Mouse (Mus musculus): ENCODE data around the gene Gstm2.
"Not testable (repeated sequence)": the region's sequence is repeated elsewhere in the genome, so short reads cannot be mapped to it uniquely, and the experiment has no call there.

Gene Gstm2

GRCm38 (mm10) chr3:107995974-107996373 lies 9.7 kb upstream of the Gstm2 start:
- not testable (repeated sequence) for DNase-seq

- not testable (repeated sequence) for DNase-seq
Observed at GRCm38 (mm10) chr3:107985141-107985540, 1.1 kb downstream of the Gstm2 start.

DNA sequence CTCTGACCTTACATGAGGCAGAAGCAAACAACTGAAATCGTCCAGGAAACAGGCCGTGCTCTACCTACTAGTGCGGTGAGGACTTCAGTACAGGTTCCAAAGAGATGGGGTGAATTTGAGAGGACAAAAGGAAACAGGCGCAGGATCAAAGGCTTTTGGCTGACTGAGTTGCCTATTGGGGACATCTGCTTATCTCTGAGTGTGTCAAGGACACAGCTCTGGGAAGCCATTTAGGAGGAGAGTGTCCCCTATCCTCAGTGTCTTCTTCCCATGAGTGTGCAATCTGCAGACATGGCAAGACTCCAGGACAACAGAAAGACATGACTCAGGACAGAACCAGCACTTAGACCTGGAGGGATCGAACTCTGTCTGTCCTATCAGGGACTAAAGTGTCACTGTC lies 1.8 kb downstream of the Gstm2 start:
- no peak for DNase-seq

GRCm38 (mm10) chr3:107983771-107984170 lies 2.5 kb downstream of the Gstm2 start:
- DNase-seq: no peak

DNA sequence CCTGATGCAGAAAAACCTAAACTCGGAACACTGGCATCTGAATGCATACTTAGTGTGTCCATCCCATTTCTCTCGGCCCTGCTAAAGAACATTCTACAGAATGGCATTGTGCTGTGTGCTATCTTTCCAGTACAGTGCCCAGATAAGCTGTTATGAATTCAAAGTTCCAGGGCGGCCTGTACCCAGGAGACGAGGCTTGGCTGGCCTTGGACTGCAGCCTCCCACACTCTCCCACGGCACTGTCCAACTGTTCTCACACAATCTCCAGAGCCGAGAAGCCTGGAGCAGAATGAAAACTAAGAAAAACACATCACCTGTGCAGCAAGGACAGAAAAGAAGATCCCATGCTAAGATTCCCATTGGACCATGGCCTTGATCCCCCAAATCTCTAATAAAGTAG lies 3.5 kb downstream of the Gstm2 start:
- DNase-seq: no peak

- no peak for DNase-seq
Observed at GRCm38 (mm10) chr3:107981261-107981660, 5.0 kb downstream of the Gstm2 start.

- DNase-seq: no peak
Observed at GRCm38 (mm10) chr3:107977691-107978090, 8.6 kb downstream of the Gstm2 start.

DNA sequence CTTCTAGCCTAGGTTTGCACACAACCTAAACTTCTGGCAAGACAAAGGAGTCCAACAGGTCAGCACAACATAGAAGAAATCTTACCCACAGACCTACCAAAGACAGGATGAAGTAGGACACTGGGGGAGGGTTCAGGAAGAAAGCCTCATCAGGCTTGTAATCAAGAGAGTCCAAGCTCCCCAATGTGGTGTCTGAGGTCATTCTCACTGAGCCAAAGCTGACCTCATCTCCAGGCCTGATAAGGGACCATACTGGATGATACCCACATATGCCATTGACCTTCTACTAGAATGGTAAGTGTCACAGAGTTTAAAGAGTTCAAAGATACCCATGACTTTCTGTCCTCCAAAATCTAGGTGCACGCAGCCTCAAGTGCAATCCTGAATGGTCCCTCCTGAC lies 12.0 kb downstream of the Gstm2 start:
- no peak for DNase-seq

DNA sequence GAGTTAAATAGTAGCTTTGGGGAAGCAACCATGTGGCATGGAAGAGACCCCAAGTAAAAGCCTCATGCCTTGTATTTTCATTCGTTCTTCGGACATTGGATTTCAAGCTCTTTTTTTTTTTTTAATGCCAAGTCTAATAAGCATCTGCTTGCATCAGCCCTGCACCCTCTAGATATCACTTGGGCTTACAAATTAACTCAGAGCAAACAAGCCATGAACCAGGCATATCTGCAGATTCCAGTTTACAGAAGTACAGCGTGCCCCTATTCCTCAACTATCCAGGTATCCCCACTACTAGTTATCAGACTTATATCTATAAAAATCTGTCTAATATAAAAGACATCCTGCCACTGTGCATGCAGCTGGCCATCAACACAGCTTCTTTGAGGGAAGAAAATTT lies 14.2 kb downstream of the Gstm2 start:
- DNase-seq: no peak

- not testable (repeated sequence) for DNase-seq
Observed at GRCm38 (mm10) chr3:107971101-107971500, 15.2 kb downstream of the Gstm2 start.

GRCm38 (mm10) chr3:107968724-107969395 lies 17.4 kb downstream of the Gstm2 start, which contains the start of gene Gstm3:
Gene Gstm3, minus strand, starts transcription at chr3:107969283.
- no peak for DNase-seq

DNA sequence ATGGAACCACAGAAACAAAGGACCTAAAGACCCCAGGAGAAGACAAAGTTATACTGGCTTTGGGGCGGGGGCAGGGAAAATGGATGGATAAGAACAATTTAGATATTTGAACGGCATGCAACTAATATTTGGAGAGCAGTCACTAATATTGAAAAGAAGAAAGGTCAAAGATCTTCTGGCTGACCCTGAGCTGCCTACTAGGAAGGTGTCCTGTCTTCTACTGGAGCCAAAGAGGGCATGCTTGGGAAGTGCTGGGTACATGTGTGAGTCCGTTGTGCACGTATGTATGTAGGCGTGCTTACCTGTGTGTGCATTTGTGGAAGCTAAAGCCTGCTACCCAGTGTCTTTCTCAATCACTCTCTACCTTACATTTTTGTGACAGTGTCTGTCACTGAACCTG lies 19.6 kb downstream of the Gstm2 start:
- no peak for DNase-seq

DNA sequence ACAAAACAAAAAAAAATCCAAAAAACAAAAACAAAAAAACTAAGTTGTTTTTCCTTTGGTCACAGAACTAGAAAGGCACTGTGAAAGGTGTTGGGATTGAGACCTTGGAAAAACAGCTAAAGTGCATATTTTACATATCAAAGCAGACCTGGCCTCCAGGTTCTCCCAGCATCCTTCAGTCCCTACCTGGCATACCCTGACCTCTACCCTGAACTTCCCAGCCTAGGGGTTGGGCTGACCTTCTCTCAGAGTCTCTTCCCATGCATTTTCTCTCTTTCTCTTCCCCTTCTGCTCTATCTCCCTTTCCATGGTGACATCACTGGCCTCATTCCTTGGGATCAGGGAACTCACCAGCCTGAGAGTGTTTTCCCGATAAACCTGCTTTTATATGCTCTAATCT lies 20.7 kb downstream of the Gstm2 start:
- DNase-seq: no peak

DNA sequence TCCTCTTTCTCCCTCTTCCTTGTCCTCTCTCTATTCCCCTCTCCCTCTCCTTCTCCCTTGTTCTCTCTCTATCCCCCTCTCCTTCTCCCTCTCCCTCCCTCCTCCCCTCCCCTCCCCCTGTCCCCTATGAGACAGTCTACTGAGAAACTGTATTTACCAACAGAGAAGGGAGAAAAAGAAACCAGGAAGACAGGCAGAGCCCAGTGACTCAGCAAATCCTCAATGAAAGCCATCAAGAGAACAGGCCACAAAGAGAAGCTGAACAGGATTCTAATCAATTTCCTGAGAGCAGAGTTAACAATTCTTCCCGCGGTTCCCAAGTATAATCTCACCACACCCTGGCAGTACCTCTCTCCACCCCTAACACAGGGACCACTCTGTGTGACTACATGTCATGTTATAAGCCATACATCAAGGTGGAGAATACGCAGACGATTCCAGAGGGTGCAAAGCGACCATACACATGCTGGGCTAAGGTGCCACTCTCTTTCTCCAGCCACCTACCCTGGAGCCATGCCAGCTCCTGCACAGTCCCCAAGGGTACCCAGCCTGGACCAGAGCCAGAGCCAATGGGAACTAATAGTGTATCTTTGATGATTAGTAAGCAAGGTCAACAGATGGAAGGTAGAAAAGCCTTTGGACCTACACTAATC lies 21.5 kb downstream of the Gstm2 start:
- DNase-seq: no peak

DNA sequence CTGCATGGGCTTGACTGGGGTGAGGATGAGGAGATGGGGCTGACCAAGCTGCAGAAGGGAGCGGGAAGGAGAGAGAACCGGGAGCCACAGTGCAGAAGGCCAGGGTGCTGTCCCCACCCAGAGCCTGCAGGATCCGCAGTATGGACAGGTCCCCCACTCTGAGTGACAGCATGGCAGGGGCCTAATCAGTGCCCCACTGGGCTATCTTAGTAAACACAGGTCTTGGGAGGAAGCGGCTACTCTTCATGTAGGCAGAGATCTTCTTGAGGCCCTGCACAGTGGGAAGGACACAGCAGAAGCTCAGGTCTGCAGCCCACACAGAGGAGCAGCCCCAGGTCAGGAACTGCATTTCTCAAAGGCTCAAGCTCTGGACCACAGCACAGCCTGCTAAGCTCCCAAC lies 22.2 kb downstream of the Gstm2 start:
- DNase-seq: no peak

DNA sequence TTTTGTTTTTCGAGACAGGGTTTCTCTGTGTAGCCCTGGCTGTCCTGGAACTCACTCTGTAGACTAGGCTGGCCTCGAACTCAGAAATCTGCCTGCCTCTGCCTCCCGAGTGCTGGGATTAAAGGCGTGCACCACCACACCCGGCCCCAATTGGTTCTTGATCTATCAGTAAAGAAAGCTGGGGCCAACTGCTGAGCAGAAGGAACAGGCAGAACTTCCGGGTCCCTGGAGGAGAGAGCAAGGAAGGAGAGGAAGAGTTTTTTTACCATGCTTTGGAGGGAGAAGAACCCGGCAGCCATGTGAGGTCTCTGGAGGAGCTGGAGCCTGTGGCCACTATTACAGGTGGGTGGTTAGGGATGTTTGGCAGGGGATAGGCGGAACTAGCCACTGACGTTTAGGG lies 31.0 kb downstream of the Gstm2 start:
- DNase-seq: not testable (repeated sequence)

GRCm38 (mm10) chr3:107953906-107954305 lies 32.3 kb downstream of the Gstm2 start:
- no peak for DNase-seq

GRCm38 (mm10) chr3:107953328-107953755 lies 32.9 kb downstream of the Gstm2 start:
- DNase-seq: peak; percentile 42 to 72

GRCm38 (mm10) chr3:107950531-107950930 lies 35.7 kb downstream of the Gstm2 start:
- no peak for DNase-seq

GRCm38 (mm10) chr3:107949461-107949860 lies 36.8 kb downstream of the Gstm2 start:
- DNase-seq: not testable (repeated sequence)

- DNase-seq: no peak
Observed at GRCm38 (mm10) chr3:107945729-107946128, 40.5 kb downstream of the Gstm2 start.

GRCm38 (mm10) chr3:107943239-107943990 lies 42.8 kb downstream of the Gstm2 start, which contains the start of gene Gstm6:
Gene Gstm6, minus strand, starts transcription at chr3:107943749.
- no peak for DNase-seq

DNA sequence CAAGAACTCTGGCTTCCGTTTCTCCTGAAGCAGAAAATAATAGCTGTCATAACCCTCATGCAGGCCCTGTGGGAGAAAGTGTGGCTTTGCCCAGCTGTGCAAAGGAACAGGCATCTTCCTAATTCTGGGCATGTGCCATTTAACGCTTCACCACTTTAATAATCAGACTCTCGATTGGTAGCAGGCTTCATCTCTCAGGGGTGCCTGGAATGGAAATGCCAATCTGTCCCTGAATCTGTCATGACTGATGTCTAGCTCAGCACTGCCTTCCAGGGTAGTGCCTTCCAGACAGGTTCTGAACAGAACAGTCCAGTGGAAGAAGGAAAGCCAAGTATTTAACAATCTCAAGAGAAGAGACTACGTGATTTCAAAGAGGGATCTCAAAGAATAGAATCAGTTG lies 45.0 kb downstream of the Gstm2 start:
- DNase-seq: no peak

DNA sequence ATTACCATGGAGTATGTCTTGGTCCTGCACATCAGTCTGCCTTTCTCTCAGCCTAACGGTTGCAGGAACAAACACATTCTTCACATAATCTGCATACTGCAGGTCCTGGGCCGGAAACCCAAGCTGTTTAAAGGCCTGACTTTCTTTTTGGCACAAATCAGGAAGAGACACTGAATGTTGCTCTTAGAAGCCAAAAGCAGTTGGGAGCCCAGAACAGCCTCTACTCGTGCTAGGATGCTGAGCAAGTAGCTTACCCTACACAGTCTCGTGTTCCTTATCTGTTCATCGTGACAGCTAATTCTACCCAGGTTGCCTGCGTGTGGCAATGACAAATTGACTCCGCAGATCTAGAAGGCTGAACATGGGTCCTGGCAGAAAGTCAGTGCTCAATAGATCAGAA lies 45.7 kb downstream of the Gstm2 start:
- no peak for DNase-seq

All from cerebellum, postnatal 25 days (tissue).